Mouse (Mus musculus): ENCODE measurements around the gene Nkain2. TPM values are rescaled to one million over a fixed set of nuclear protein-coding genes. Genes with fewer than 3 reads are reported as not detected.
A peak's percentile ranks its signal among the peaks of the same experiment; 100 is the strongest.

Nkain2 gene
- polyA plus RNA-seq, 1 experiment from 2014 or later = 8.0 TPM

DNA sequence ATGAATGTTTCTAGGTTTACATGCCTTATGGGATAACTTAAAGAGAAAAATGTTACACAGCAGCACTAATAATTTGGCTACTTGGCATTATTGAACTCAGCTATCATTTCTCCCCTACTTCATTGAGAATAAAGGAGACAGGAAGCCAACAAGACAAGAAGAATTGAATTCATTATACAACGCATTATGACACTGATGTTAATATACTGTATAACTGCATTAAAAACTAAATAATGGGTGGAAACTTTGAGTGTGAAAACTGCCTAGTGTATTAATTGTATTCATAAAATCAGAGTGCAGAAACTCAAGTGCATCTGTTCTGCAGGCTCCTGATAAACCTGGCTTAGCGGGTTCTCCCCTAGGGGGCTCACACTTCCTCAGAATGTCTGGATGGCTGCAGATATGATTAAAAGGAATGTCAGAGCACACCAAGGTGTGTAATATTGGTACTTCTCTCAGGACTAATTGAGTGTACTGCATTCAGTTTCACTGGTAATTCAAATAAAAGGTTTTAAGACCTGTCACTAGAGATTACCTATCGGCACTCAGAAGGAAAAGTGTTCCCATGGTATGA lies 589.2 kb downstream of the Nkain2 start:
- Histone ChIP-seq H3K36me3 (no peaks in the 10 kb centered on the region), H3K27ac (no peak overlapping the region), H3K4me3 (replicated peaks) (no peak overlapping the region), H3K9ac (replicated peaks) (no peak overlapping the region), H3K9me3 (no peaks in the 10 kb centered on the region), H3K27me3 (no peaks in the 10 kb centered on the region), H3K4me1 (replicated peaks) (no peaks in the 10 kb centered on the region), H3K4me2 (replicated peaks) (no peak overlapping the region)
- no peak for ATAC-seq
- 79% methylated on average over 3 of the region's 3 CpGs for WGBS

DNA sequence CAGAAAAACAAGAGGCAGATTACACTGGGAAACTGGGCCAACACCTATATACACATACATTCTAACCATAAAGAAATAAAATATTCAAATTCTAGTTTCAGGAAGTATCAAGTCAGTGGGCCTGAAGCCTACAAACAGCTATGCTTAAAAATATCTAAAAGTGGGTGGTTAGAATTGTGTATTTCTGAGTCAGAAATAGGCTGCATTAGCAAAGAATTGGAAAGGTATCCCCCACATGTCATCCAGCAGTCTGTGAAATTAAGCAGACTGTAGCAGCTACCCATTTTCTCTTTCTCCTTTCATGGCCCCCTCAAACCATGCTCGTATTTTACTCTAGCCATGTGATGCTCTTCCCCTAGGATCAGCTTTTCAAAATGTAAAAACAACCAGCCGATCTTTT lies 599.8 kb downstream of the Nkain2 start:
- Histone ChIP-seq H3K9ac (replicated peaks) (no peak overlapping the region), H3K36me3 (no peaks in the 10 kb centered on the region), H3K4me1 (replicated peaks) (no peaks in the 10 kb centered on the region), H3K9me3 (no peaks in the 10 kb centered on the region), H3K27me3 (no peaks in the 10 kb centered on the region), H3K4me3 (replicated peaks) (no peak overlapping the region), H3K27ac (no peak overlapping the region), H3K4me2 (replicated peaks) (no peak overlapping the region)
- 64% methylated on average over 2 of the region's 2 CpGs for WGBS
- ATAC-seq = no peak

DNA sequence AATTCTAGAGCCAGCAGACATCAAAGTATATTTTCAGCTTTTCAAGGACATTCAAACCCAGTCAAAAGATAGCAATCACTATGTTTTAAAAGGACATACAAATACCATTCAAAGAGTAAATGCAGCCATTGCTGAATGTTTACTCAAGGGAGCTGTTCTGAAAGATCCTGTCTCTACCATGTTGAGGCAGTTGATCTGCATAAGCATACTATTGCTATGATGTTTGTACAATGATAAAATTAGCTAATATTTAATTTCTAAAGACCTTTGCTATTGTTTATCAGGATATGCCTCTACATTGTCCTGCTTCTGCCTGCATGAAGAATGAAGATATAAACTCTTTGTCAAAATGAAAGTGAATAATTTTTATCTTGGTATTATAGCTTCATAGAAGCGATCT lies 606.6 kb downstream of the Nkain2 start:
- no peaks in the 10 kb centered on the region for H3K36me3 ChIP-seq
- H3K27me3 ChIP-seq = no peaks in the 10 kb centered on the region
- H3K4me2 ChIP-seq (replicated peaks) = no peak overlapping the region
- H3K4me3 ChIP-seq (replicated peaks) = no peak overlapping the region
- WGBS = 86% methylated on average over 1 of the region's 1 CpGs
- no peaks in the 10 kb centered on the region for H3K4me1 ChIP-seq (replicated peaks)
- no peak overlapping the region for H3K9ac ChIP-seq (replicated peaks)
- no peaks in the 10 kb centered on the region for H3K9me3 ChIP-seq
- H3K27ac ChIP-seq = no peak overlapping the region
- ATAC-seq = no peak

- 65% methylated on average over 4 of the region's 4 CpGs for WGBS
- no peaks in the 10 kb centered on the region for H3K27me3 ChIP-seq
- no peaks in the 10 kb centered on the region for H3K36me3 ChIP-seq
- H3K4me2 ChIP-seq (replicated peaks) = no peak overlapping the region
- peak; percentile 67 for ATAC-seq
- H3K9ac ChIP-seq (replicated peaks) = no peak overlapping the region
- no peak overlapping the region for H3K27ac ChIP-seq
- no peaks in the 10 kb centered on the region for H3K9me3 ChIP-seq
- H3K4me3 ChIP-seq (replicated peaks) = no peak overlapping the region
- H3K4me1 ChIP-seq (replicated peaks) = no peaks in the 10 kb centered on the region
These were observed 646.9 kb downstream of the Nkain2 start for GRCm38 (mm10) chr10:32243266-32243882.

DNA sequence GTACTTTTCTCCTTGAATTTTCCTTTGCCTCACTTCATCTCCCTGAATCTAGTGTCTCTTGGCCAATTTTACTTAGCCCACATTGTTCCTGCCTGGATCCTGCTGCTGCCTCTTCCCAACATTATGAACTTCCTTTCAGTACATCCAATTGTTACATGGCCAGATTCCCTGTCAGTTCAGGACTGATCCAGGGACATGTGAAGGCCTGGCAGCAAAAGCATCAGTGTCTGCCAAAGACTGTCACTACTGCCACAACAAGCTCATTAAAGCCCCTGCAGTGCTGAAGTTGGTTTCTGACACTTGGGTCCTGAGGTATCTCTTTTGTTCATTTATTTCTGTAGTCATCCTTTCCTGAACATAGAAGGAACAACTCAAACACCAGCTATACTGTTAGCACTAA lies 649.1 kb downstream of the Nkain2 start:
- H3K27me3 ChIP-seq = no peaks in the 10 kb centered on the region
- no peaks in the 10 kb centered on the region for H3K4me1 ChIP-seq (replicated peaks)
- no peaks in the 10 kb centered on the region for H3K36me3 ChIP-seq
- ATAC-seq = no peak
- H3K9ac ChIP-seq (replicated peaks) = no peak overlapping the region
- H3K4me3 ChIP-seq (replicated peaks) = no peak overlapping the region
- no peaks in the 10 kb centered on the region for H3K9me3 ChIP-seq
- no peak overlapping the region for H3K27ac ChIP-seq
- H3K4me2 ChIP-seq (replicated peaks) = no peak overlapping the region

DNA sequence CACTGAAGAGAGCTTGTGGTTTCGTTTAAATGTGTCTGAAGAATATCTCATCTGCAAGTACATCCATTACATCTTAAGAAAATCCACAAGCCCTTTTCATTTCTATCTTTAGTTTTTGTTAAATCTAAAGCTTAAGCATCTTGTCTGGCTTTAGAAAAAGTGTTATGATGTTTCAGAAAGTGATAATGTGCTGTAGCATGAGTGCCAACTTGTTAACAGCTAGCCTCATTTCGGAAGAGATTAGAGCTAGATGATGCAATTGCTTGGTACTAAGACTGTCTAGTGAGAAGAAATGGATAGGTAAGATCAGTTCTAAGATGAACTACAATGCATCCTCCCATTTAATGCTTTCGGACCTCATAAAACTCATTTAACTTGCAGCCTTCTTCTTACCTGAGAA lies 707.3 kb downstream of the Nkain2 start:
- H3K4me2 ChIP-seq (replicated peaks) = no peak overlapping the region
- H3K27me3 ChIP-seq = no peaks in the 10 kb centered on the region
- no peak overlapping the region for H3K4me3 ChIP-seq (replicated peaks)
- WGBS = 89% methylated on average over 3 of the region's 3 CpGs
- H3K27ac ChIP-seq = no peak overlapping the region
- no peak for ATAC-seq
- H3K4me1 ChIP-seq (replicated peaks) = no peaks in the 10 kb centered on the region
- no peak overlapping the region for H3K9ac ChIP-seq (replicated peaks)
- H3K9me3 ChIP-seq = no peaks in the 10 kb centered on the region
- no peaks in the 10 kb centered on the region for H3K36me3 ChIP-seq

GRCm38 (mm10) chr10:32091354-32091753 lies 798.9 kb downstream of the Nkain2 start:
- Histone ChIP-seq H3K27ac (no peak overlapping the region), H3K4me2 (replicated peaks) (no peak overlapping the region), H3K9me3 (no peaks in the 10 kb centered on the region), H3K9ac (replicated peaks) (no peak overlapping the region), H3K4me1 (replicated peaks) (no peaks in the 10 kb centered on the region), H3K36me3 (no peaks in the 10 kb centered on the region), H3K4me3 (replicated peaks) (no peak overlapping the region), H3K27me3 (no peaks in the 10 kb centered on the region)
- no peak for ATAC-seq
- 45% methylated on average over 1 of the region's 1 CpGs for WGBS

GRCm38 (mm10) chr10:32060396-32060795 lies 829.9 kb downstream of the Nkain2 start:
- H3K9me3 ChIP-seq = no peaks in the 10 kb centered on the region
- no peak overlapping the region for H3K4me3 ChIP-seq (replicated peaks)
- WGBS = 88% methylated on average over 6 of the region's 6 CpGs
- no peak for ATAC-seq
- no peaks in the 10 kb centered on the region for H3K4me1 ChIP-seq (replicated peaks)
- H3K36me3 ChIP-seq = no peaks in the 10 kb centered on the region
- no peak overlapping the region for H3K27ac ChIP-seq
- H3K9ac ChIP-seq (replicated peaks) = no peak overlapping the region
- H3K27me3 ChIP-seq = no peaks in the 10 kb centered on the region
- no peak overlapping the region for H3K4me2 ChIP-seq (replicated peaks)

DNA sequence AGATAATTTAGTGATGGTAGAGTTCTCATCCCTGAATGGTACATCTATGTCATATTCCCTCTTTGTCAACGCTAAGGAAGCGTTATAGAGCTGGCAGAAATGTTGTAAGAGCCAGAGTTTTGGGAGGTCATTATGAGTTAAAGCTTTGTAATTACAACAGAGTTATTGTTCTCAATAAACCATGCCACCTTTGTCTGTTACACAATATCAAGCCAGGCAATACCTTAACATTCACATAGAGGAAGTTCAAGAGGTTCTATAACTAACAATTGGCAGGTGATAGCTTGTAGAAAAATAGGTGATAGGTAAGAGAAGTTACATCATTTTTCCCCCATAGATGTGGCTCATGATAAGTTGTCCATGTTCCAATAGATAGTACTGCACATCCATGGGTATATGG lies 832.0 kb downstream of the Nkain2 start:
- Histone ChIP-seq H3K9me3 (no peaks in the 10 kb centered on the region), H3K9ac (replicated peaks) (no peak overlapping the region), H3K4me3 (replicated peaks) (no peak overlapping the region), H3K36me3 (no peaks in the 10 kb centered on the region), H3K27ac (no peak overlapping the region), H3K4me1 (replicated peaks) (no peaks in the 10 kb centered on the region), H3K4me2 (replicated peaks) (no peak overlapping the region), H3K27me3 (no peaks in the 10 kb centered on the region)
- ATAC-seq = no peak
- 85% methylated on average over 2 of the region's 2 CpGs for WGBS

GRCm38 (mm10) chr10:32052546-32053295 lies 837.5 kb downstream of the Nkain2 start:
- Histone ChIP-seq H3K4me1 (replicated peaks) (no peaks in the 10 kb centered on the region), H3K4me3 (replicated peaks) (no peak overlapping the region), H3K27me3 (no peaks in the 10 kb centered on the region), H3K4me2 (replicated peaks) (no peak overlapping the region), H3K9ac (replicated peaks) (no peak overlapping the region), H3K36me3 (no peaks in the 10 kb centered on the region), H3K9me3 (no peaks in the 10 kb centered on the region), H3K27ac (no peak overlapping the region)
- 79% methylated on average over 5 of the region's 5 CpGs for WGBS
- ATAC-seq = no peak

DNA sequence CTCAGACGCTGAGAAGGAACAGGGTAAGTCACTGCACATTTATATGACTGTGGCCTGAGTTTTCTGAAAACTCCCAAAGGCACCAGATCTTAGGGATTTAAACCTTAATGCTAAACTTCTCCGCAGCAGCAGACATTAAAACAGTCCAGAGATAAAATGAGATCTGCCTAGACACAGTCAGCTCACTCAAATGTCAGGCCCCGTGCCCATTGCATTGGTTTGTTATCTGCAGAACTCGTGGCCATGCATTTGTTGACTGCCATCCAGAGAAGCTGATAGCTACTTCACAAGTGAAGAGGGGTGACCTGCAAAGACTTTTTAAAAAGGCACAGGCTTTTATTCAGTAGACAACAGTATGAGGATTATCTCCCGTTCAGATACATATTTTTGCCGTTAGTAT lies 838.2 kb downstream of the Nkain2 start:
- Histone ChIP-seq H3K9me3 (no peaks in the 10 kb centered on the region), H3K36me3 (no peaks in the 10 kb centered on the region), H3K27ac (no peak overlapping the region), H3K4me2 (replicated peaks) (no peak overlapping the region), H3K4me3 (replicated peaks) (no peak overlapping the region), H3K9ac (replicated peaks) (no peak overlapping the region), H3K27me3 (no peaks in the 10 kb centered on the region), H3K4me1 (replicated peaks) (no peaks in the 10 kb centered on the region)
- 84% methylated on average over 6 of the region's 6 CpGs for WGBS
- no peak for ATAC-seq

DNA sequence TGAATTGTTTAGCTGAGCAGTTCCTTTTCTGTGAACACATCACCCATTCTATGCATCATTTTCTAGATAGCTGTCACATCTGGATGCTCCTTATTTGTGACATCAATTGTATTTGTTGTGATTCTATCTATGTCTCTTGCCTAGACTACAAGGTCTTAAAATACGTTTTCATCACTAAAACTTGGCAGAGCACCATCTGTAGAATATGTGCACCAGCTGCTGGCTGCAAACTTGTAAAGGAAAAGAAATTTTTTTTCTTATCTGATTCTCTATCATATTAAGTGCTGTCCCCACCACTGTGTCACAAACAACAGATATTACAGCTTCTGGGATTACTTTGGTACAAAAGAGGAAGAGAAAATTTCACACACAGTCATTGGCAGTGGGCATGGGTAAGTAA lies 860.3 kb downstream of the Nkain2 start:
- no peak overlapping the region for H3K9ac ChIP-seq (replicated peaks)
- H3K36me3 ChIP-seq = no peaks in the 10 kb centered on the region
- H3K4me2 ChIP-seq (replicated peaks) = no peak overlapping the region
- H3K4me1 ChIP-seq (replicated peaks) = no peaks in the 10 kb centered on the region
- no peak overlapping the region for H3K27ac ChIP-seq
- H3K27me3 ChIP-seq = no peaks in the 10 kb centered on the region
- H3K4me3 ChIP-seq (replicated peaks) = no peak overlapping the region
- 64% methylated on average over 1 of the region's 1 CpGs for WGBS
- no peak for ATAC-seq
- H3K9me3 ChIP-seq = no peaks in the 10 kb centered on the region
